Comparison of ENCODE assay signal across 9 mouse cellular contexts in the genomic region with DNA sequence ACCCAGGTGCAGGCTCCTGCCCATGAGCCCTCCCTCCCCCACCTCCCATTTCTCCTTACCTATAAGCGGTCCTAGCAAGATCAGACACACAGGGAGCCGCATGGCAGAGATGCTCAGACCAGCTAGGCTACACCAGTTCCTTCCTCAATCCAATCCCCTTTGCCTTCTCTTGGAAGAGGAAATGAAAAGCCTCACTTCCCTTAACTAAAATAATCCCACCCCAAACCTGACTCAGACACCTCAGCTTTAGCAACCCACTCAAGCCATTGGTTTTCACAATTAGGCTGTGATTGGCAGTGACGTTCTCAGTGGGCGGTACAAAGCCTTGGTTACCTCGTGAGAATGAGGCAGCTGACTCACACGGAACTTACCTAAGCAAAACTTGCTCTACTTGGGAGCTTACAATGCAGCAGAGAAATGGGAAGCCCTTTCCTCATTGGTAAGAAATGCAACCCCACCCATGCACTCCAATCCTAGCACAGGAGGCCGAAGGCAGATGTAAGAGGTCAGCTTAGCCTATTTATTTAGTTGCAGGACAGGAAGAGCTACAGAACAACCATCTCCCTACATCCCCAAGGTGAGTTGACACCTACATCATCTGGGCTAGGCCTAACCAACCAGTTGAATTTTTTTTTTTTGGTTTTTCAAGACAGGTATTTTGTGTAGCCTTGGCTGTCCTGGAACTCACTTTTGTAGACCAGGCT. TPM values are rescaled to one million over a fixed set of nuclear protein-coding genes. Genes with fewer than 3 reads are reported as not detected.
DNase-seq lines count a peak whose midpoint lies in the region; ATAC-seq and TF ChIP-seq lines count a peak whose summit lies in the region.
"Had no signal": no experiment of that assay in that cellular context is flagged by ENCODE, and none has a peak within 500 bp of the region (broad histone marks: within the 10 kb centered on the region; RNA-seq: fewer than 3 reads in every experiment).

A gene (minus strand): TSS at position 193 of the 704 bp plus-strand sequence.

- H3K9me3 ChIP-seq in liver, embryonic 16.5 days (replicated peaks; ENCODE audit: control insufficient read depth, low read length), result no peaks in the 10 kb centered on the region
- H3K9me3 ChIP-seq: neural tube, embryonic 12.5 days had no signal

- peaks cover 33% of the 10 kb centered on the region for H3K4me1 ChIP-seq in liver, embryonic 16.5 days (ENCODE audit: control insufficient read depth, low read depth, low read length)

- H3K4me3 ChIP-seq in C2C12 (ENCODE audit: insufficient read depth, poor library complexity, severe bottlenecking), result no peak within 1 kb of the TSS
- H3K4me3 ChIP-seq in liver, embryonic 16.5 days (ENCODE audit: low read depth, low read length), result no peak within 1 kb of the TSS
- H3K4me3 ChIP-seq: neural tube, embryonic 12.5 days had no signal

- peak; percentile 68 for DNase-seq in 3134 (ENCODE audit: extremely low read depth, insufficient read length, low spot score)
- peak; percentile 90 for DNase-seq in c-Kit-positive CD71-negative TER-119-negative erythroid progenitor cells, embryonic 14.5 days (ENCODE audit: low read depth)
- DNase-seq in kidney, postnatal 10 days, result peak; percentile 48
- DNase-seq in right cerebral cortex, postnatal 14 days, result peak; percentile 58
- DNase-seq in gastrocnemius, adult 18-20 months (ENCODE audit: low spot score), result no peak

- WGBS in liver, embryonic 16.5 days (ENCODE audit: insufficient replicate concordance), result 22% methylated on average over 7 of the region's 7 CpGs

- H3K4me2 ChIP-seq in liver, embryonic 16.5 days (ENCODE audit: low read depth, low read length), result no peak within 1 kb of the TSS; the same call in 1 of the 2 replicates
- H3K4me2 ChIP-seq: neural tube, embryonic 12.5 days had no signal

- no peak for TF ChIP-seq CTCF in C2C12 (IDR thresholded peaks at IDR 0.05; ENCODE audit: control insufficient read depth, insufficient read depth, insufficient read length)

- H3K79me3 ChIP-seq in C2C12 (ENCODE audit: low read depth), result peaks cover 41% of the 10 kb centered on the region

- peak within 1 kb of the TSS; percentile 45 for H3K27ac ChIP-seq in liver, embryonic 16.5 days (ENCODE audit: low read length)
- H3K27ac ChIP-seq: neural tube, embryonic 12.5 days had no signal

- H3K27me3 ChIP-seq in C2C12 (ENCODE audit: control insufficient read depth, insufficient read depth, insufficient read length), result no peaks in the 10 kb centered on the region
- no peaks in the 10 kb centered on the region for H3K27me3 ChIP-seq in liver, embryonic 16.5 days (ENCODE audit: control insufficient read depth, insufficient read depth, low read depth, low read length)
- H3K27me3 ChIP-seq: neural tube, embryonic 12.5 days had no signal

- no peak within 1 kb of the TSS for H3ac ChIP-seq in C2C12 (ENCODE audit: control insufficient read depth, insufficient read length, low read depth)

- H3K79me2 ChIP-seq in C2C12 (ENCODE audit: control insufficient read depth, insufficient read depth), result peaks cover 47% of the 10 kb centered on the region

- peaks cover 62% of the 10 kb centered on the region for H3K36me3 ChIP-seq in C2C12 (ENCODE audit: control insufficient read depth, insufficient read depth)
- peaks cover 45% of the 10 kb centered on the region for H3K36me3 ChIP-seq in liver, embryonic 16.5 days (ENCODE audit: control insufficient read depth, insufficient read depth)

- ATAC-seq in granulocyte monocyte progenitor cell, adult 5-6 weeks (replicated peaks; ENCODE audit: poor library complexity, severe bottlenecking), result peak; percentile 65
- ATAC-seq in liver, embryonic 16.5 days (ENCODE audit: low read depth), result no peak

- H3K9ac ChIP-seq in liver, embryonic 16.5 days (ENCODE audit: low read depth, low read length), result no peak within 1 kb of the TSS
- H3K9ac ChIP-seq: neural tube, embryonic 12.5 days had no signal

TF ChIP-seq in C2C12, 6 proteins besides CTCF, POLR2A, EP300 and RAD21:
- TF ChIP-seq MAX (IDR thresholded peaks at IDR 0.05), result peak; percentile 12
- TF ChIP-seq CEBPB (IDR thresholded peaks at IDR 0.05; ENCODE audit: low read depth), result no peak

RNA-seq across cellular contexts. Expression of the gene that starts here (rescaled TPM):
- polyA plus RNA-seq in C2C12 (2012; fragmentation: generic; extraction: Trizol), result 1.5 TPM
- total RNA-seq in granulocyte monocyte progenitor cell, adult 5-6 weeks (2014; fragmentation: Nextera tagmentation), result 29.7 and 52.0 TPM in 2 replicates
- 27.0 and 47.7 TPM in 2 replicates for total RNA-seq in granulocyte monocyte progenitor cell, adult 5-6 weeks (2017)
- 32.0 and 35.4 TPM in 2 replicates for polyA plus RNA-seq in liver, embryonic 16.5 days (2015; fragmentation: Nextera tagmentation; extraction: Ambion mirVana)
- total RNA-seq in gastrocnemius, adult 18-20 months (2021), result 1 to 10 TPM; 1.2 to 4.0 TPM

Comparison
In these comparisons a context has a peak if more than half of its experiments do, and no peak if none do; other contexts are left out.
1. RNA of the gene that starts here (total RNA-seq): 27.0 to 52.0 TPM in granulocyte monocyte progenitor cell, adult 5-6 weeks; 1.2 to 4.0 TPM in gastrocnemius, adult 18-20 months; every median in the first group is over 4 times any median in the second.
2. RNA of the gene that starts here (polyA plus RNA-seq): 32.0 to 35.4 TPM in liver, embryonic 16.5 days; 1.5 TPM in C2C12 (single experiment); every median in the first group is over 10 times any median in the second.